Mouse (Mus musculus): ENCODE measurements at regions not wholly inside any gene's neighbourhood (a gene's known extent, or its start where the extent isn't known, plus 50 kb on each side); places are given as distances from the start of the nearest gene placed in this dataset.

DNA sequence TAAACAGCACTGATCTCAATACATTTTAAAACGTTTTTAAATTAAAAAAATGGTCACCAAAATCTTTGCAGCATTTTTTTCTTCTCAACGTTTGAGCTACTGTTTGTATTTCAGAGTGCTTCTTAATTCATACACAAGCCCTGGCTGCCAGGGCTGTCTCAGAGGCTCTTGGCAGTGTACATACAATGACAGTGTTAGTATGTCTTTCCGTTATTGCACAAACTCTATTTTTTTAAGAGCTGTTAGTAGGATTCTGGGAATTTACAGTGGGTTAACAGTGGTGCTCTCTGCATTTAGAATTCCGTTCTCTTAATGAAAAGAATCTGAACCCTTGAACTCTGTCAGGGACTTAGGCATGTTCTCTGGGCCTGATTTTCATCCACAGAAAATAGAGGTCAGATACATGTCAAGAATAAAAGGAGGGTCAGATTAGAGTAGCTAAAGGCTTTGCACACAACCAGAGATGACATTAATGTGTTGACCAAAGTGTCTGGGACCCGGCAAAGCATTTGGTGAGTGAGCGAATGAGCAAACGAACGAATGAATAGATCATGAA lies 219.5 kb upstream of the Rbms1 start:
- H3K4me2 ChIP-seq (replicated peaks; ENCODE audit: low read depth, low read length, severe bottlenecking): no peak overlapping the region
- no peak for ATAC-seq (ENCODE audit: low FRiP score, low read depth)
- DNase-seq (ENCODE audit: low spot score): no peak
- H3K4me3 ChIP-seq (replicated peaks; ENCODE audit: low read length): no peak overlapping the region
- H3K36me3 ChIP-seq (ENCODE audit: control insufficient read depth, insufficient read depth, low read length): no peaks in the 10 kb centered on the region
- no peaks in the 10 kb centered on the region for H3K27me3 ChIP-seq (ENCODE audit: control insufficient read depth, insufficient read depth, low read length)
- WGBS: 65% methylated on average over 8 of the region's 8 CpGs
- no peak overlapping the region for H3K9ac ChIP-seq (ENCODE audit: low read depth, low read length, severe bottlenecking)
- H3K9me3 ChIP-seq (ENCODE audit: control insufficient read depth, low read length): no peaks in the 10 kb centered on the region
- H3K4me1 ChIP-seq (ENCODE audit: control insufficient read depth, insufficient read depth, low read length): no peaks in the 10 kb centered on the region
- no peak for TF ChIP-seq POLR2A (IDR thresholded peaks at IDR 0.05; ENCODE audit: borderline replicate concordance, extremely low read depth, insufficient read depth, insufficient read length)
- H3K27ac ChIP-seq (replicated peaks; ENCODE audit: low read depth, low read length): no peak overlapping the region

DNA sequence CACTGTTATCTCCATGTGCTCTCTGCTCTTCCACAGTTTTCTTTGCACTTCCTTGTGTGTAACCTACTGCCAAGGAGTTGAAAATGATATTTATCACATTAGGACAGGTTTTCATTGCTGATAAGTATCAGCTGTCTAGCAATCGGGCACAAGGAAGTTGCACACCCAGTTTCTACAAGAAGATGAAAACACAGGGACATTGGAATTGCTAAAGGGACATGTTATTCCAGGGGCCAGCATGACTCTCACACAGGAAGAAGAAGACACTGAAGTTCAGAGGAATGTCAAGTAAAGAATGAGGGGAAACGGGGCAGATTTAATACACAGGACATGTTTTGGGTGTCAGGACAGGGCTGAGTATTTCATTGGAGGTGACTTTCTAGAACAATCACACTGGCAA lies 214.8 kb upstream of the Rbms1 start:
- Histone ChIP-seq H3K4me2 (replicated peaks; ENCODE audit: low read depth, low read length, severe bottlenecking) (no peak overlapping the region), H3K9ac (ENCODE audit: low read depth, low read length, severe bottlenecking) (no peak overlapping the region), H3K36me3 (ENCODE audit: control insufficient read depth, insufficient read depth, low read length) (no peaks in the 10 kb centered on the region), H3K4me3 (replicated peaks; ENCODE audit: low read length) (no peak overlapping the region), H3K27me3 (ENCODE audit: control insufficient read depth, insufficient read depth, low read length) (no peaks in the 10 kb centered on the region), H3K9me3 (ENCODE audit: control insufficient read depth, low read length) (no peaks in the 10 kb centered on the region), H3K27ac (replicated peaks; ENCODE audit: low read depth, low read length) (no peak overlapping the region), H3K4me1 (ENCODE audit: control insufficient read depth, insufficient read depth, low read length) (no peaks in the 10 kb centered on the region)
- no peak for DNase-seq (ENCODE audit: low spot score)
- 71% methylated on average over 2 of the region's 2 CpGs for WGBS
- no peak for ATAC-seq (ENCODE audit: low FRiP score, low read depth)
- no peak for TF ChIP-seq POLR2A (IDR thresholded peaks at IDR 0.05; ENCODE audit: borderline replicate concordance, extremely low read depth, insufficient read depth, insufficient read length)

DNA sequence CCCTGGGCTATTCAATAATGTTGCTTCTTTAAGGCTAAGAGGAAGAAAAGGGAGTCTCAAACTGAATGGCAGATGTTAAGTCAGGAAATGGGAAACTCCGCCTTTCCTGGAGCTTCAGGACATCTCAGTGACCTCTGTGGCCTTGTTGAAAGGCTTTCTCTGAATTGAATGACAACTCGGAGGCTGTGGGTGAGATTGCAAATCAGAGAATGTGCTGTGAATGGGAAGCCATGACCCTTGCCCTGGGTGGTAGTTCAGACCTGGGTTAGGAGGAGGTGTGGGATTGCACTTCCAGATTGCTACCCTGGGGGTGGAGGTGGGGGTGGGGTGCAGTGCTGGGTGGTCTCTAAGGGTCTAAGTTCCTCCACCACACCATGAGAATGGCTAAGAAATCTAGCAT lies 213.8 kb upstream of the Rbms1 start:
- no peak overlapping the region for H3K9ac ChIP-seq (ENCODE audit: low read depth, low read length, severe bottlenecking)
- DNase-seq (ENCODE audit: low spot score): no peak
- WGBS: 21% methylated on average over 2 of the region's 2 CpGs
- ATAC-seq (ENCODE audit: low FRiP score, low read depth): no peak
- no peaks in the 10 kb centered on the region for H3K9me3 ChIP-seq (ENCODE audit: control insufficient read depth, low read length)
- TF ChIP-seq POLR2A (IDR thresholded peaks at IDR 0.05; ENCODE audit: borderline replicate concordance, extremely low read depth, insufficient read depth, insufficient read length): no peak
- no peak overlapping the region for H3K4me2 ChIP-seq (replicated peaks; ENCODE audit: low read depth, low read length, severe bottlenecking)
- H3K27ac ChIP-seq (replicated peaks; ENCODE audit: low read depth, low read length): no peak overlapping the region
- H3K4me1 ChIP-seq (ENCODE audit: control insufficient read depth, insufficient read depth, low read length): no peaks in the 10 kb centered on the region
- no peaks in the 10 kb centered on the region for H3K36me3 ChIP-seq (ENCODE audit: control insufficient read depth, insufficient read depth, low read length)
- no peak overlapping the region for H3K4me3 ChIP-seq (replicated peaks; ENCODE audit: low read length)
- no peaks in the 10 kb centered on the region for H3K27me3 ChIP-seq (ENCODE audit: control insufficient read depth, insufficient read depth, low read length)

DNA sequence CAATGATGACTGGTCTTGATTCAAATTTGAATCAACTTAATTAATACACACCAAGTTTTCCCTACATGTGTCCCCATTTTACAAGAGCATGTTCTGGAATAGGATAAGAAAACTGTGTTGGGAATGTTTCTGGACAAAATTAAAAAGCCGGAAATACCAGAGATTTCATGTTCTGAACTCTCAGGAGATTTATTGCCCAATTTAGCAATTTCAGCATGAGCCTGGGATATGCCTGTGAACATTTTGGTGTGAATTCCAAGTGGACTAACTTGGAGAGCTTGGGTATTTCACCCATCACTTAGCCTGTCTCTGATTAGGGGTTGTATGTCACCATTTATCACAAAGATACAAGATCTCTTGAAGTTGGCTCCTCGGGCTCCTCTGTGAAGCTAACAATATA lies 210.6 kb upstream of the Rbms1 start:
- H3K36me3 ChIP-seq (ENCODE audit: control insufficient read depth, insufficient read depth, low read length): no peaks in the 10 kb centered on the region
- ATAC-seq (ENCODE audit: low FRiP score, low read depth): no peak
- TF ChIP-seq POLR2A (IDR thresholded peaks at IDR 0.05; ENCODE audit: borderline replicate concordance, extremely low read depth, insufficient read depth, insufficient read length): no peak

DNA sequence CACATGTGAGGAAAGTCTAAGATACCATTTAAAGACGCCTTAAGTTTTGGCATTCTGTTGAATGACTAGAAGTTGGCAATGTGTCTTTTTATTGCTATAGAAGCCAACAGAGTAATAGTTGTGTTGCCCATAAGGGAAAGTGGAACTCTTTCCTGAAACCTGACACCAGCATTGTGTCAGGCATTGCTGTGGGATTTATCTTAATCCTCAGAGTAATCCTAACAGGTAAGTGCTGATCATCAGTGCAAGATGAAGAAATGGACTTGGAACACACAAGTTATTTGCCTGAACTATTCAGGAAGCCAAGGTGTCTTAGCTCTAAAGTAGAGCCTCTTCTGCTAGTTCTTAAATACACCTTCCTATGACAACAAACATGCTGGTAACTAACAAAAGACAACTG lies 198.3 kb upstream of the Rbms1 start:
- no peak overlapping the region for H3K27ac ChIP-seq (replicated peaks; ENCODE audit: low read depth, low read length)
- no peak overlapping the region for H3K4me2 ChIP-seq (replicated peaks; ENCODE audit: low read depth, low read length, severe bottlenecking)
- no peaks in the 10 kb centered on the region for H3K4me1 ChIP-seq (ENCODE audit: control insufficient read depth, insufficient read depth, low read length)
- H3K27me3 ChIP-seq (ENCODE audit: control insufficient read depth, insufficient read depth, low read length): no peaks in the 10 kb centered on the region
- TF ChIP-seq POLR2A (IDR thresholded peaks at IDR 0.05; ENCODE audit: borderline replicate concordance, extremely low read depth, insufficient read depth, insufficient read length): no peak
- H3K9ac ChIP-seq (ENCODE audit: low read depth, low read length, severe bottlenecking): no peak overlapping the region
- no peaks in the 10 kb centered on the region for H3K9me3 ChIP-seq (ENCODE audit: control insufficient read depth, low read length)
- no peaks in the 10 kb centered on the region for H3K36me3 ChIP-seq (ENCODE audit: control insufficient read depth, insufficient read depth, low read length)
- DNase-seq (ENCODE audit: low spot score): no peak
- WGBS: 86% methylated on average over 1 of the region's 1 CpGs
- no peak overlapping the region for H3K4me3 ChIP-seq (replicated peaks; ENCODE audit: low read length)
- no peak for ATAC-seq (ENCODE audit: low FRiP score, low read depth)

More for the DNA sequence above, 210.6 kb upstream of the Rbms1 start:
- WGBS: 37% methylated on average over 2 of the region's 2 CpGs
- Histone ChIP-seq H3K27ac (replicated peaks; ENCODE audit: low read depth, low read length) (no peak overlapping the region), H3K4me2 (replicated peaks; ENCODE audit: low read depth, low read length, severe bottlenecking) (no peak overlapping the region), H3K27me3 (ENCODE audit: control insufficient read depth, insufficient read depth, low read length) (no peaks in the 10 kb centered on the region), H3K9ac (ENCODE audit: low read depth, low read length, severe bottlenecking) (no peak overlapping the region), H3K9me3 (ENCODE audit: control insufficient read depth, low read length) (no peaks in the 10 kb centered on the region), H3K4me3 (replicated peaks; ENCODE audit: low read length) (no peak overlapping the region), H3K4me1 (ENCODE audit: control insufficient read depth, insufficient read depth, low read length) (no peaks in the 10 kb centered on the region)
- no peak for DNase-seq (ENCODE audit: low spot score)

DNA sequence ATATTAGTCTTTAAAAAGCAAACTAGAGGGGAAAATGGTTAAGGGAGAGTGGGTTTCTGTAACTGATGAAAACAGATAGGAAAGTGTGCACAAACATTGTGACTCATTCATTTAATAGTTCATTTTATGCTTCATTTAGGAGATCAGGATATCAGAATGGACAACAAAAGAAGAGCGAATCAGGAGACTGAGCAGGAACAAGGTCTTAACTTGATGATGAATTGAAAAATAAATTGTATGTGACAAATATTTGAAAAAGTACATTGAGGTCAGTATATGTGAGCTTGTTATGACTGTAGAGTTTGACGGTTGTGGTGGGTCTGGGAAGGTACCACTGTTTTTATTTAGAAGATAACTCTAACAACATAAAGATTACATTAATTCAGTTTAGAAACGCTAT lies 196.8 kb upstream of the Rbms1 start:
- Histone ChIP-seq H3K4me1 (ENCODE audit: control insufficient read depth, insufficient read depth, low read length) (no peaks in the 10 kb centered on the region), H3K27me3 (ENCODE audit: control insufficient read depth, insufficient read depth, low read length) (no peaks in the 10 kb centered on the region), H3K27ac (replicated peaks; ENCODE audit: low read depth, low read length) (no peak overlapping the region), H3K9ac (ENCODE audit: low read depth, low read length, severe bottlenecking) (no peak overlapping the region), H3K36me3 (ENCODE audit: control insufficient read depth, insufficient read depth, low read length) (no peaks in the 10 kb centered on the region), H3K4me2 (replicated peaks; ENCODE audit: low read depth, low read length, severe bottlenecking) (no peak overlapping the region), H3K4me3 (replicated peaks; ENCODE audit: low read length) (no peak overlapping the region), H3K9me3 (ENCODE audit: control insufficient read depth, low read length) (no peaks in the 10 kb centered on the region)
- ATAC-seq (ENCODE audit: low FRiP score, low read depth): no peak
- no peak for TF ChIP-seq POLR2A (IDR thresholded peaks at IDR 0.05; ENCODE audit: borderline replicate concordance, extremely low read depth, insufficient read depth, insufficient read length)
- WGBS: 82% methylated on average over 3 of the region's 3 CpGs
- no peak for DNase-seq (ENCODE audit: low spot score)

All from limb, embryonic 14.5 days (tissue).